Mouse (Mus musculus) forebrain, embryonic 13.5 days (tissue): Measurements from ENCODE around the gene Trabd2b. TPM values are rescaled to one million over a fixed set of nuclear protein-coding genes. Genes with fewer than 3 reads are reported as not detected.

Source experiments
- ATAC-seq: fragments of 200-750 bp; cut with Nextera tagmentation; 2 replicates; pipeline ENCODE4 v1.8.0; 2017
- H3K27ac ChIP-seq: fragments of 300-500 bp; sonication (generic); 2 replicates; pipeline ENCODE4 v1.5.1; 2015; ENCODE audit warnings: inconsistent platforms, mild to moderate bottlenecking, moderate library complexity
- H3K27me3 ChIP-seq: fragments of 300-500 bp; sonication (generic); 2 replicates; pipeline ENCODE4 v1.6.1; 2015; ENCODE audit warnings: mild to moderate bottlenecking, inconsistent platforms
- H3K36me3 ChIP-seq: fragments of 300-500 bp; sonication (generic); 2 replicates; pipeline ENCODE4 v1.6.1; 2015; ENCODE audit warnings: mild to moderate bottlenecking, inconsistent platforms; ENCODE audit not compliant: poor library complexity, severe bottlenecking
- H3K4me1 ChIP-seq: fragments of 300-500 bp; sonication (generic); 2 replicates; pipeline ENCODE4 v1.6.1; 2015; ENCODE audit warnings: inconsistent platforms
- H3K4me2 ChIP-seq: fragments of 300-500 bp; sonication (generic); 2 replicates; pipeline ENCODE4 v1.6.1; 2015; ENCODE audit warnings: inconsistent platforms, mild to moderate bottlenecking, moderate library complexity
- H3K4me3 ChIP-seq: fragments of 300-500 bp; sonication (generic); 2 replicates; pipeline ENCODE4 v1.5.1; 2015; ENCODE audit warnings: mild to moderate bottlenecking, inconsistent platforms
- H3K9ac ChIP-seq: fragments of 300-500 bp; sonication (generic); 2 replicates; pipeline ENCODE4 v1.6.1; 2015; ENCODE audit warnings: mild to moderate bottlenecking, inconsistent platforms
- H3K9me3 ChIP-seq: fragments of 300-500 bp; sonication (generic); replicated peaks from 2 replicates; pipeline ENCODE4 v1.6.1; 2016; ENCODE audit warnings: inconsistent platforms
- WGBS: fragments of 180-500 bp; shearing (Covaris S2); methylation state at CpG from one replicate; pipeline ENCODE4 v1.1.7; 2015; 5-methylcytosine and 5-hydroxymethylcytosine counted together
- polyA plus RNA-seq: library from polyadenylated mRNA; unstranded; fragments of >200 nt; fragmentation: Nextera tagmentation; extraction: Ambion mirVana; gene quantifications from 2 replicates; pipeline ENCODE4 v1.2.1, GENCODE M21; 2015

The Trabd2b gene
- polyA plus RNA-seq, 1 experiment from 2014 or later: 0.27 TPM

GRCm38 (mm10) chr4:114401993-114402731 lies 4.4 kb upstream of the Trabd2b start:
- Histone ChIP-seq H3K4me2 (no peak overlapping the region), H3K9ac (no peak overlapping the region), H3K9me3 (no peaks in the 10 kb centered on the region), H3K4me3 (no peak overlapping the region), H3K36me3 (no peaks in the 10 kb centered on the region), H3K27me3 (peaks cover 9% of the 10 kb centered on the region), H3K27ac (no peak overlapping the region), H3K4me1 (peaks cover 8% of the 10 kb centered on the region)
- ATAC-seq: no peak
- WGBS: 66% methylated on average over 7 of the region's 7 CpGs

GRCm38 (mm10) chr4:114405682-114406354 lies 706 bp upstream of the Trabd2b start:
- ATAC-seq: peak; percentile 85
- 1% methylated on average over 29 of the region's 74 CpGs for WGBS
- Histone ChIP-seq H3K4me2 (peak overlapping the region; percentile 98), H3K27ac (peak overlapping the region; percentile 59), H3K27me3 (peaks cover 28% of the 10 kb centered on the region), H3K9ac (peak overlapping the region; percentile 73), H3K4me3 (peak overlapping the region; percentile 73), H3K4me1 (peaks cover 24% of the 10 kb centered on the region), H3K9me3 (no peaks in the 10 kb centered on the region), H3K36me3 (no peaks in the 10 kb centered on the region)

GRCm38 (mm10) chr4:114407516-114407915 lies 992 bp downstream of the Trabd2b start:
- 74% methylated on average over 3 of the region's 3 CpGs for WGBS
- Histone ChIP-seq H3K9ac (no peak overlapping the region), H3K27ac (no peak overlapping the region), H3K4me1 (peaks cover 25% of the 10 kb centered on the region), H3K9me3 (no peaks in the 10 kb centered on the region), H3K4me3 (no peak overlapping the region), H3K27me3 (peaks cover 28% of the 10 kb centered on the region), H3K4me2 (no peak overlapping the region), H3K36me3 (no peaks in the 10 kb centered on the region)
- ATAC-seq: no peak

- Histone ChIP-seq H3K4me3 (no peak overlapping the region), H3K9ac (no peak overlapping the region), H3K36me3 (no peaks in the 10 kb centered on the region), H3K27me3 (peaks cover 28% of the 10 kb centered on the region), H3K9me3 (no peaks in the 10 kb centered on the region), H3K27ac (no peak overlapping the region), H3K4me1 (peaks cover 25% of the 10 kb centered on the region), H3K4me2 (no peak overlapping the region)
- 86% methylated on average over 2 of the region's 2 CpGs for WGBS
- ATAC-seq: no peak
Observed at GRCm38 (mm10) chr4:114408298-114408697, 1.8 kb downstream of the Trabd2b start.

- no peaks in the 10 kb centered on the region for H3K36me3 ChIP-seq
- peaks cover 25% of the 10 kb centered on the region for H3K4me1 ChIP-seq
- H3K27ac ChIP-seq: no peak overlapping the region
- no peak for ATAC-seq
- H3K4me2 ChIP-seq: no peak overlapping the region
- H3K9ac ChIP-seq: no peak overlapping the region
- H3K9me3 ChIP-seq: no peaks in the 10 kb centered on the region
- no peak overlapping the region for H3K4me3 ChIP-seq
- WGBS: 71% methylated on average over 18 of the region's 18 CpGs
- peaks cover 28% of the 10 kb centered on the region for H3K27me3 ChIP-seq
Observed at GRCm38 (mm10) chr4:114408890-114409480, 2.5 kb downstream of the Trabd2b start.

GRCm38 (mm10) chr4:114409511-114409910 lies 3.0 kb downstream of the Trabd2b start:
- H3K4me2 ChIP-seq: no peak overlapping the region
- no peak overlapping the region for H3K4me3 ChIP-seq
- H3K27me3 ChIP-seq: peaks cover 28% of the 10 kb centered on the region
- ATAC-seq: no peak
- no peak overlapping the region for H3K27ac ChIP-seq
- H3K4me1 ChIP-seq: peaks cover 25% of the 10 kb centered on the region
- no peak overlapping the region for H3K9ac ChIP-seq
- no peaks in the 10 kb centered on the region for H3K9me3 ChIP-seq
- no peaks in the 10 kb centered on the region for H3K36me3 ChIP-seq

- Histone ChIP-seq H3K4me2 (peak overlapping the region; percentile 24; the same call in 1 of the 2 replicates), H3K4me1 (peaks cover 25% of the 10 kb centered on the region), H3K4me3 (no peak overlapping the region), H3K27ac (no peak overlapping the region), H3K36me3 (no peaks in the 10 kb centered on the region), H3K27me3 (peaks cover 28% of the 10 kb centered on the region), H3K9me3 (no peaks in the 10 kb centered on the region), H3K9ac (no peak overlapping the region)
- WGBS: 20% methylated on average over 3 of the region's 3 CpGs
- ATAC-seq: no peak
Observed at GRCm38 (mm10) chr4:114410026-114410425, 3.5 kb downstream of the Trabd2b start.

- no peak for ATAC-seq
- WGBS: 11% methylated on average over 11 of the region's 11 CpGs
Observed at GRCm38 (mm10) chr4:114410443-114410842, 3.9 kb downstream of the Trabd2b start.

GRCm38 (mm10) chr4:114410958-114411661 lies 4.6 kb downstream of the Trabd2b start:
- Histone ChIP-seq H3K36me3 (no peaks in the 10 kb centered on the region), H3K27me3 (peaks cover 28% of the 10 kb centered on the region), H3K4me2 (peak overlapping the region; percentile 24), H3K27ac (no peak overlapping the region), H3K4me3 (no peak overlapping the region), H3K9me3 (no peaks in the 10 kb centered on the region), H3K4me1 (peaks cover 25% of the 10 kb centered on the region), H3K9ac (no peak overlapping the region)
- WGBS: 48% methylated on average over 9 of the region's 9 CpGs
- ATAC-seq: no peak

More at GRCm38 (mm10) chr4:114410443-114410842, 3.9 kb downstream of the Trabd2b start:
- Histone ChIP-seq H3K4me3 (no peak overlapping the region), H3K9me3 (no peaks in the 10 kb centered on the region), H3K27ac (no peak overlapping the region), H3K4me1 (peaks cover 25% of the 10 kb centered on the region), H3K36me3 (no peaks in the 10 kb centered on the region), H3K27me3 (peaks cover 28% of the 10 kb centered on the region), H3K4me2 (peak overlapping the region; percentile 24), H3K9ac (no peak overlapping the region)

- H3K4me1 ChIP-seq: peaks cover 22% of the 10 kb centered on the region
- peaks cover 21% of the 10 kb centered on the region for H3K27me3 ChIP-seq
- no peak overlapping the region for H3K9ac ChIP-seq
- H3K36me3 ChIP-seq: no peaks in the 10 kb centered on the region
- no peak for ATAC-seq
- H3K27ac ChIP-seq: no peak overlapping the region
- WGBS: 49% methylated on average over 6 of the region's 6 CpGs
- no peak overlapping the region for H3K4me2 ChIP-seq
- no peak overlapping the region for H3K4me3 ChIP-seq
- no peaks in the 10 kb centered on the region for H3K9me3 ChIP-seq
Observed at GRCm38 (mm10) chr4:114411846-114412390, 5.4 kb downstream of the Trabd2b start.

- Histone ChIP-seq H3K4me2 (no peak overlapping the region), H3K4me1 (0 out of 2 replicates have a peak, but pooled peaks cover 4% of the 10 kb centered on the region), H3K9ac (no peak overlapping the region), H3K4me3 (no peak overlapping the region), H3K27ac (no peak overlapping the region), H3K36me3 (no peaks in the 10 kb centered on the region), H3K27me3 (no peaks in the 10 kb centered on the region), H3K9me3 (no peaks in the 10 kb centered on the region)
- 36% methylated on average over 16 of the region's 16 CpGs for WGBS
- ATAC-seq: no peak
Observed at GRCm38 (mm10) chr4:114415925-114416645, 9.6 kb downstream of the Trabd2b start.
